Mouse (Mus musculus) hindbrain, embryonic 11.5 days (tissue): ENCODE measurements around the gene 2010315B03Rik. TPM values are rescaled to one million over a fixed set of nuclear protein-coding genes. Genes with fewer than 3 reads are reported as not detected.
A peak's percentile ranks its signal among the peaks of the same experiment; 100 is the strongest.
"Not testable (repeated sequence)": the region's sequence is repeated elsewhere in the genome, so short reads cannot be mapped to it uniquely, and the experiment has no call there.

Source experiments
- ATAC-seq: fragments of 200-750 bp; cut with Nextera tagmentation; 2 replicates; pipeline ENCODE4 v1.8.0; 2017; ENCODE audit warnings: mild to moderate bottlenecking, moderate TSS enrichment, moderate library complexity; ENCODE audit not compliant: low FRiP score
- DNase-seq: peaks from one replicate; pipeline ENCODE4 v3.0.0-alpha.2; 2015; ENCODE audit warnings: low spot score
- H3K27ac ChIP-seq: fragments of 300-500 bp; sonication (generic); 2 replicates; pipeline ENCODE4 v1.5.1; 2014; ENCODE audit warnings: mild to moderate bottlenecking, low read depth, low read length
- H3K27me3 ChIP-seq: fragments of 300-500 bp; sonication (generic); 2 replicates; pipeline ENCODE4 v1.6.1; 2014; ENCODE audit warnings: mild to moderate bottlenecking, low read length, moderate library complexity, mixed read lengths; ENCODE audit not compliant: control insufficient read depth, insufficient read depth
- H3K36me3 ChIP-seq: fragments of 300-500 bp; sonication (generic); 2 replicates; pipeline ENCODE4 v1.6.1; 2014; ENCODE audit warnings: mild to moderate bottlenecking, low read length, moderate library complexity, mixed read lengths; ENCODE audit not compliant: control insufficient read depth, insufficient read depth
- H3K4me1 ChIP-seq: fragments of 300-500 bp; sonication (generic); replicated peaks from 2 replicates; pipeline ENCODE4 v1.6.1; 2014; ENCODE audit warnings: low read length, mixed read lengths; ENCODE audit not compliant: control insufficient read depth, insufficient read depth
- H3K4me2 ChIP-seq: fragments of 300-500 bp; sonication (generic); replicated peaks from 2 replicates; pipeline ENCODE4 v1.6.1; 2014; ENCODE audit warnings: mild to moderate bottlenecking, low read depth, low read length
- H3K4me3 ChIP-seq: fragments of 300-500 bp; sonication (generic); 2 replicates; pipeline ENCODE4 v1.5.1; 2014; ENCODE audit warnings: low read depth, low read length
- H3K9ac ChIP-seq: fragments of 300-500 bp; sonication (generic); 2 replicates; pipeline ENCODE4 v1.6.1; 2014; ENCODE audit warnings: low read depth, low read length
- H3K9me3 ChIP-seq: fragments of 300-500 bp; sonication (generic); 2 replicates; pipeline ENCODE4 v1.6.1; 2016; ENCODE audit warnings: low read length; ENCODE audit not compliant: control insufficient read depth
- whole genome bisulfite sequencing: fragments of 180-500 bp; shearing (Covaris S2); extraction: QIAGEN DNeasy Blood & Tissue Kit; methylation state at CpG from one replicate; pipeline ENCODE4 v1.1.7; 2014; 5-methylcytosine and 5-hydroxymethylcytosine counted together
- polyA plus RNA-seq: library from polyadenylated mRNA; unstranded; fragments of >200 nt; fragmentation: Nextera tagmentation; extraction: Ambion mirVana; gene quantifications from 2 replicates; pipeline ENCODE4 v1.2.1, GENCODE M21; 2014

The 2010315B03Rik gene
- polyA plus RNA-seq, 1 experiment from 2014 or later, result 7.8 TPM

GRCm38 (mm10) chr9:124273172-124273571, 39.3 kb downstream of the 2010315B03Rik start:
- no peaks in the 10 kb centered on the region for H3K27me3 ChIP-seq
- H3K36me3 ChIP-seq, result peaks cover 16% of the 10 kb centered on the region
- H3K4me2 ChIP-seq, result no peak overlapping the region
- H3K4me3 ChIP-seq, result no peak overlapping the region
- ATAC-seq, result no peak
- no peak for DNase-seq
- no peak overlapping the region for H3K9ac ChIP-seq
- no peak overlapping the region for H3K27ac ChIP-seq
- H3K9me3 ChIP-seq, result peaks cover 26% of the 10 kb centered on the region
- no peaks in the 10 kb centered on the region for H3K4me1 ChIP-seq

- Histone ChIP-seq H3K4me3 (no peak overlapping the region), H3K27ac (no peak overlapping the region), H3K27me3 (no peaks in the 10 kb centered on the region), H3K9me3 (peaks cover 14% of the 10 kb centered on the region), H3K4me1 (no peaks in the 10 kb centered on the region), H3K36me3 (peaks cover 16% of the 10 kb centered on the region), H3K4me2 (no peak overlapping the region), H3K9ac (no peak overlapping the region)
- DNase-seq (peak; percentile 80), ATAC-seq (peak; percentile 93)
- WGBS, result 12% methylated on average over 2 of the region's 2 CpGs
These were observed 44.6 kb downstream of the 2010315B03Rik start for GRCm38 (mm10) chr9:124267929-124268328.

GRCm38 (mm10) chr9:124267493-124267892, 45.0 kb downstream of the 2010315B03Rik start:
- peaks cover 14% of the 10 kb centered on the region for H3K9me3 ChIP-seq
- H3K27me3 ChIP-seq, result no peaks in the 10 kb centered on the region
- peaks cover 16% of the 10 kb centered on the region for H3K36me3 ChIP-seq
- H3K4me2 ChIP-seq, result no peak overlapping the region
- H3K9ac ChIP-seq, result no peak overlapping the region
- H3K4me1 ChIP-seq, result no peaks in the 10 kb centered on the region
- DNase-seq, result no peak
- H3K27ac ChIP-seq, result no peak overlapping the region
- ATAC-seq, result peak; percentile 67
- H3K4me3 ChIP-seq, result no peak overlapping the region

GRCm38 (mm10) chr9:124262987-124263717, 49.3 kb downstream of the 2010315B03Rik start:
- no peak for ATAC-seq
- 93% methylated on average over 4 of the region's 4 CpGs for WGBS
- Histone ChIP-seq H3K27ac (no peak overlapping the region), H3K27me3 (no peaks in the 10 kb centered on the region), H3K4me3 (no peak overlapping the region), H3K9ac (no peak overlapping the region), H3K4me2 (no peak overlapping the region), H3K36me3 (no peaks in the 10 kb centered on the region), H3K9me3 (no peaks in the 10 kb centered on the region), H3K4me1 (no peaks in the 10 kb centered on the region)
- DNase-seq, result no peak

- WGBS, result 83% methylated on average over 4 of the region's 4 CpGs
- Histone ChIP-seq H3K36me3 (no peaks in the 10 kb centered on the region), H3K4me1 (no peaks in the 10 kb centered on the region), H3K4me3 (no peak overlapping the region), H3K27ac (no peak overlapping the region), H3K4me2 (no peak overlapping the region), H3K9me3 (0 out of 2 replicates have a peak, but pooled peaks cover 2% of the 10 kb centered on the region), H3K9ac (no peak overlapping the region), H3K27me3 (no peaks in the 10 kb centered on the region)
- DNase-seq (no peak), ATAC-seq (no peak)
These were observed 54.4 kb downstream of the 2010315B03Rik start for GRCm38 (mm10) chr9:124258067-124258556.

GRCm38 (mm10) chr9:124257200-124258066, 55.1 kb downstream of the 2010315B03Rik start:
- no peak overlapping the region for H3K4me3 ChIP-seq
- peak; percentile 67; the same call in 1 of the 2 replicates for ATAC-seq
- no peaks in the 10 kb centered on the region for H3K36me3 ChIP-seq
- 0 out of 2 replicates have a peak, but pooled peaks cover 2% of the 10 kb centered on the region for H3K9me3 ChIP-seq
- DNase-seq, result peak; percentile 81
- no peak overlapping the region for H3K4me2 ChIP-seq
- H3K9ac ChIP-seq, result no peak overlapping the region
- no peak overlapping the region for H3K27ac ChIP-seq
- WGBS, result 61% methylated on average over 1 of the region's 1 CpGs
- no peaks in the 10 kb centered on the region for H3K27me3 ChIP-seq
- no peaks in the 10 kb centered on the region for H3K4me1 ChIP-seq

GRCm38 (mm10) chr9:124256271-124257199, 56.0 kb downstream of the 2010315B03Rik start:
- not testable (repeated sequence) for H3K9ac ChIP-seq, H3K9me3 ChIP-seq, H3K27me3 ChIP-seq, H3K4me1 ChIP-seq, H3K4me3 ChIP-seq, H3K36me3 ChIP-seq, H3K4me2 ChIP-seq, H3K27ac ChIP-seq
- DNase-seq (peak; percentile 52), ATAC-seq (peak; percentile 82)
- 18% methylated on average over 1 of the region's 1 CpGs for WGBS

GRCm38 (mm10) chr9:124251438-124251837, 61.1 kb downstream of the 2010315B03Rik start:
- Histone ChIP-seq H3K9ac (no peak overlapping the region), H3K36me3 (no peaks in the 10 kb centered on the region), H3K4me1 (no peaks in the 10 kb centered on the region), H3K4me3 (no peak overlapping the region), H3K9me3 (no peaks in the 10 kb centered on the region), H3K27me3 (no peaks in the 10 kb centered on the region), H3K4me2 (no peak overlapping the region), H3K27ac (no peak overlapping the region)
- no peak for DNase-seq
- ATAC-seq, result 0 out of 2 replicates have a peak, but pooled peaks have one; percentile 61
